In the genomic region with DNA sequence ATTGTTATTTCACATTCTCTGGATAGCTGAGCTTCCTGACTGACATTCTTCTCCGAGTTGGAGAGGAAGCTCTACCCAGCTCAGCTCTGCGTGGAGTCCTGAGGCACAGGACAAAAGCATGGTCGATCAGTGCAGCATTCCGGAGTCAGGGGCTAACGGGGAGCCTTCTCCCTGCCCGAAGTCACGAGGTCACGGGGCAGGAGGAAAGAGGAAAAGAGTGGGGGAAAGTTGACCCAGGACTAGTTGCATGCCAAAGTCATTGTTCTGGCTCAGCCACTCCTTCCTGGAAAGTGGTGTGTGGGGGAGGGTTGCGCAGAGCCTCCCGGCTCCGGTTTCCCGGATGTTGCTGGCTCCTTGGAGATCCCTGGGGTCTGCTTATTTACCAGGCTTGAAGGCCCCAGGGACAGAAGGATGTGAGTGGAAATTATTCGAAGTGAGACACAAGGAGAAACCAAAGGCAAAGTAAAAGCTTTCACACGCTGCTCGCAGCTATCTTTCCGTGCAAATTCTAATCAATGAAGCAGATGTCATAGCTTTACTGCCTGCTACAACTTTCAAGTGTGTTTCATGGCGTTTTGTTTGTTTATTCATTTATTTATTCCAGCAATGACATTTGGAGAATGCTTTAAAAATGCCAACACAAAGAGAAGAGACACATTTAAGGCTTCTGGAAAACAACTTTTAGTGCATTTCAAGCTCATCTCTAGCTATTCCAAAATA, we compare ENCODE assay signal across 7 mouse cellular contexts.
DNase-seq lines count a peak whose midpoint lies in the region; ATAC-seq and TF ChIP-seq lines count a peak whose summit lies in the region.

No protein-coding gene starts in this region.

- H3K9ac ChIP-seq in liver, postnatal 0 days (replicated peaks), result no peak overlapping the region; the same call in 1 of the 2 replicates

- H3K27ac ChIP-seq in liver, postnatal 0 days (ENCODE audit: low read depth), result peak overlapping the region; percentile 65

- no peaks in the 10 kb centered on the region for H3K36me3 ChIP-seq in liver, postnatal 0 days (replicated peaks; ENCODE audit: insufficient read depth, low read length)

- ATAC-seq in liver, postnatal 0 days, result peak; percentile 71

- H3K4me2 ChIP-seq in liver, postnatal 0 days (ENCODE audit: low read depth, low read length), result peak overlapping the region; percentile 58

- H3K9me3 ChIP-seq in liver, postnatal 0 days (ENCODE audit: low read length), result no peaks in the 10 kb centered on the region

- no peak for TF ChIP-seq EP300 in liver, postnatal 0 days (IDR thresholded peaks at IDR 0.05; ENCODE audit: low read depth)

- no peak for TF ChIP-seq CTCF in liver, postnatal 0 days (IDR thresholded peaks at IDR 0.05; ENCODE audit: low read depth)

- DNase-seq in adrenal gland, adult (ENCODE audit: inconsistent age in 2 of 2, low spot score in 1 of 2), result peak; percentile 58 to 86
- peak; percentile 88 for DNase-seq in embryo, embryonic 11 days
- DNase-seq in heart, adult 8-10 months (ENCODE audit: low spot score), result peak; percentile 92
- peak; percentile 79 for DNase-seq in kidney, adult 18-20 months
- DNase-seq in liver, postnatal 0 days, result peak; percentile 60
- peak; percentile 29 for DNase-seq in ovary, postnatal 10 days (ENCODE audit: low spot score)
- DNase-seq in c-Kit-positive CD71-positive TER-119-positive erythroid progenitor cells, embryonic 14.5 days (ENCODE audit: low spot score), result no peak

- peaks cover 14% of the 10 kb centered on the region for H3K4me1 ChIP-seq in liver, postnatal 0 days (ENCODE audit: insufficient read depth)

- H3K27me3 ChIP-seq in liver, postnatal 0 days (ENCODE audit: insufficient read depth, low read length), result no peaks in the 10 kb centered on the region

- peak overlapping the region; percentile 21 for H3K4me3 ChIP-seq in liver, postnatal 0 days (ENCODE audit: low read depth, low read length)

- WGBS in liver, postnatal 0 days (ENCODE audit: insufficient replicate concordance), result 10% methylated on average over 17 of the region's 17 CpGs
